Mouse (Mus musculus): ENCODE measurements around the gene Ufl1. TPM values are rescaled to one million over a fixed set of nuclear protein-coding genes. Genes with fewer than 3 reads are reported as not detected.

The Ufl1 gene
- polyA plus RNA-seq, 1 experiment, result 7.0 TPM

GRCm38 (mm10) chr4:25280938-25281670 is 517 bp downstream of the Ufl1 start:
- peak overlapping the region; percentile 82 for H3ac ChIP-seq (ENCODE audit: control insufficient read depth, insufficient read length, low read depth)
- H3K36me3 ChIP-seq (ENCODE audit: control insufficient read depth, insufficient read depth), result peaks cover 18% of the 10 kb centered on the region
- H3K79me3 ChIP-seq (ENCODE audit: low read depth), result peaks cover 5% of the 10 kb centered on the region
- H3K79me2 ChIP-seq (ENCODE audit: control insufficient read depth, insufficient read depth), result peaks cover 15% of the 10 kb centered on the region
- TF ChIP-seq CEBPB (IDR thresholded peaks at IDR 0.05; ENCODE audit: low read depth) (no peak), CTCF (IDR thresholded peaks at IDR 0.05; ENCODE audit: control insufficient read depth, insufficient read depth, insufficient read length) (peak; percentile 10), MYOD1 (IDR thresholded peaks at IDR 0.05; ENCODE audit: control insufficient read depth, insufficient read length, low read depth) (no peak), MAX (IDR thresholded peaks at IDR 0.05) (no peak), FOSL1 (IDR thresholded peaks at IDR 0.05; ENCODE audit: insufficient read depth, low read length, poor library complexity, severe bottlenecking) (no peak), USF1 (IDR thresholded peaks at IDR 0.05; ENCODE audit: low read depth) (no peak), MYOG (IDR thresholded peaks at IDR 0.05; ENCODE audit: control insufficient read depth, extremely low read depth, insufficient read length) (no peak)
- peak overlapping the region; percentile 53 for H3K4me3 ChIP-seq (ENCODE audit: insufficient read depth, poor library complexity, severe bottlenecking)
- no peaks in the 10 kb centered on the region for H3K27me3 ChIP-seq (ENCODE audit: control insufficient read depth, insufficient read depth, insufficient read length)

GRCm38 (mm10) chr4:25272861-25273627 is 8.6 kb downstream of the Ufl1 start:
- no peaks in the 10 kb centered on the region for H3K79me2 ChIP-seq (ENCODE audit: control insufficient read depth, insufficient read depth)
- TF ChIP-seq MYOG (IDR thresholded peaks at IDR 0.05; ENCODE audit: control insufficient read depth, extremely low read depth, insufficient read length), result no peak
- no peak for TF ChIP-seq USF1 (IDR thresholded peaks at IDR 0.05; ENCODE audit: low read depth)
- TF ChIP-seq CTCF (IDR thresholded peaks at IDR 0.05; ENCODE audit: control insufficient read depth, insufficient read depth, insufficient read length), result no peak
- no peak for TF ChIP-seq CEBPB (IDR thresholded peaks at IDR 0.05; ENCODE audit: low read depth)
- no peak for TF ChIP-seq MYOD1 (IDR thresholded peaks at IDR 0.05; ENCODE audit: control insufficient read depth, insufficient read length, low read depth)
- no peak for TF ChIP-seq MAX (IDR thresholded peaks at IDR 0.05)
- TF ChIP-seq FOSL1 (IDR thresholded peaks at IDR 0.05; ENCODE audit: insufficient read depth, low read length, poor library complexity, severe bottlenecking), result no peak
- no peak overlapping the region for H3ac ChIP-seq (ENCODE audit: control insufficient read depth, insufficient read length, low read depth)
- H3K4me3 ChIP-seq (ENCODE audit: insufficient read depth, poor library complexity, severe bottlenecking), result no peak overlapping the region
- H3K27me3 ChIP-seq (ENCODE audit: control insufficient read depth, insufficient read depth, insufficient read length), result no peaks in the 10 kb centered on the region
- no peaks in the 10 kb centered on the region for H3K79me3 ChIP-seq (ENCODE audit: low read depth)
- peaks cover 79% of the 10 kb centered on the region for H3K36me3 ChIP-seq (ENCODE audit: control insufficient read depth, insufficient read depth)

GRCm38 (mm10) chr4:25271926-25272325 is 9.7 kb downstream of the Ufl1 start:
- Histone ChIP-seq H3K79me3 (ENCODE audit: low read depth) (no peaks in the 10 kb centered on the region), H3ac (ENCODE audit: control insufficient read depth, insufficient read length, low read depth) (no peak overlapping the region), H3K4me3 (ENCODE audit: insufficient read depth, poor library complexity, severe bottlenecking) (no peak overlapping the region), H3K36me3 (ENCODE audit: control insufficient read depth, insufficient read depth) (peaks cover 77% of the 10 kb centered on the region), H3K79me2 (ENCODE audit: control insufficient read depth, insufficient read depth) (no peaks in the 10 kb centered on the region), H3K27me3 (ENCODE audit: control insufficient read depth, insufficient read depth, insufficient read length) (no peaks in the 10 kb centered on the region)
- TF ChIP-seq MAX (IDR thresholded peaks at IDR 0.05) (no peak), FOSL1 (IDR thresholded peaks at IDR 0.05; ENCODE audit: insufficient read depth, low read length, poor library complexity, severe bottlenecking) (no peak), MYOD1 (IDR thresholded peaks at IDR 0.05; ENCODE audit: control insufficient read depth, insufficient read length, low read depth) (no peak), CEBPB (IDR thresholded peaks at IDR 0.05; ENCODE audit: low read depth) (no peak), CTCF (IDR thresholded peaks at IDR 0.05; ENCODE audit: control insufficient read depth, insufficient read depth, insufficient read length) (no peak), USF1 (IDR thresholded peaks at IDR 0.05; ENCODE audit: low read depth) (no peak), MYOG (IDR thresholded peaks at IDR 0.05; ENCODE audit: control insufficient read depth, extremely low read depth, insufficient read length) (no peak)

- Histone ChIP-seq H3K79me2 (ENCODE audit: control insufficient read depth, insufficient read depth) (no peaks in the 10 kb centered on the region), H3K27me3 (ENCODE audit: control insufficient read depth, insufficient read depth, insufficient read length) (no peaks in the 10 kb centered on the region), H3K4me3 (ENCODE audit: insufficient read depth, poor library complexity, severe bottlenecking) (no peak overlapping the region), H3K79me3 (ENCODE audit: low read depth) (no peaks in the 10 kb centered on the region), H3ac (ENCODE audit: control insufficient read depth, insufficient read length, low read depth) (no peak overlapping the region), H3K36me3 (ENCODE audit: control insufficient read depth, insufficient read depth) (peaks cover 70% of the 10 kb centered on the region)
- no peak for TF ChIP-seq MYOD1 (IDR thresholded peaks at IDR 0.05; ENCODE audit: control insufficient read depth, insufficient read length, low read depth)
Measured at GRCm38 (mm10) chr4:25267144-25267543, 14.5 kb downstream of the Ufl1 start.

GRCm38 (mm10) chr4:25257822-25258398 is 23.7 kb downstream of the Ufl1 start:
- peaks cover 57% of the 10 kb centered on the region for H3K36me3 ChIP-seq (ENCODE audit: control insufficient read depth, insufficient read depth)
- no peak overlapping the region for H3K4me3 ChIP-seq (ENCODE audit: insufficient read depth, poor library complexity, severe bottlenecking)
- TF ChIP-seq FOSL1 (IDR thresholded peaks at IDR 0.05; ENCODE audit: insufficient read depth, low read length, poor library complexity, severe bottlenecking) (no peak), MAX (IDR thresholded peaks at IDR 0.05) (no peak), USF1 (IDR thresholded peaks at IDR 0.05; ENCODE audit: low read depth) (no peak), MYOD1 (IDR thresholded peaks at IDR 0.05; ENCODE audit: control insufficient read depth, insufficient read length, low read depth) (no peak), CTCF (IDR thresholded peaks at IDR 0.05; ENCODE audit: control insufficient read depth, insufficient read depth, insufficient read length) (no peak), MYOG (IDR thresholded peaks at IDR 0.05; ENCODE audit: control insufficient read depth, extremely low read depth, insufficient read length) (no peak), CEBPB (IDR thresholded peaks at IDR 0.05; ENCODE audit: low read depth) (no peak)
- no peak overlapping the region for H3ac ChIP-seq (ENCODE audit: control insufficient read depth, insufficient read length, low read depth)
- H3K79me2 ChIP-seq (ENCODE audit: control insufficient read depth, insufficient read depth), result no peaks in the 10 kb centered on the region
- H3K79me3 ChIP-seq (ENCODE audit: low read depth), result no peaks in the 10 kb centered on the region
- H3K27me3 ChIP-seq (ENCODE audit: control insufficient read depth, insufficient read depth, insufficient read length), result no peaks in the 10 kb centered on the region

All from C2C12 (cell line).